Mouse (Mus musculus) spleen, adult 2 months (tissue): ENCODE results near the gene Ecsit.

Source experiments
- CTCF ChIP-seq: fragments of 200-500 bp; IDR thresholded peaks from 2 replicates; pipeline ENCODE4 v1.5.1; 2011; ENCODE audit warnings: mild to moderate bottlenecking, inconsistent platforms; ENCODE audit not compliant: insufficient read depth, insufficient read length, insufficient replicate concordance; ENCODE audit errors: extremely low read depth
- POLR2A ChIP-seq: fragments of 200-500 bp; IDR thresholded peaks from 2 replicates; pipeline ENCODE4 v1.6.1; 2011; ENCODE audit warnings: low read depth, low read length, inconsistent platforms

DNA sequence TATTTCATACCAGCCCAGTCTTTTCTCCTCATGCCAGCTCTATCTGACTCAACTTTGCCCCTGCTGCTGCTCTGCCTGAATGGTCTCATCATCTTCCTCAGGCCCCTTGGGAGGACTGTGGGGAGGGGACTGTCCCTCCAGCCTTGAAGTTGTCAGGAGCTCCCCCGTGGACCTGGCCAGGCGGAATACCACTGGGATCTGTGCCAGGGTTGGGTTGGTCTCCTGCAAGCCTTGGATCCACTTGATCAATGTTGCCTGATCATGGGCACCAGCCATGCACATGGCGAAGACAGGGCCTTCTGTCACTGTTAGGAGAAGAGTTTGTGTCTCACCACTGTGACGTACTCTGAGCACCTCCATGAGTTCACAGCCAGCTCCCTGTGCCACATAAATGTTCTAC, 13.0 kb downstream of the Ecsit start:
- TF ChIP-seq CTCF (no peak), POLR2A (no peak)
